Mouse (Mus musculus): ENCODE measurements around the gene 2410004B18Rik. TPM values are rescaled to one million over a fixed set of nuclear protein-coding genes. Genes with fewer than 3 reads are reported as not detected.

2410004B18Rik gene
- polyA plus RNA-seq, 1 experiment from 2014 or later: 50.7 TPM

GRCm38 (mm10) chr3:145971501-145971900 lies 33.7 kb downstream of the 2410004B18Rik start:
- WGBS: 57% methylated on average over 10 of the region's 10 CpGs
- Histone ChIP-seq H3K27me3 (no peaks in the 10 kb centered on the region), H3K27ac (no peak overlapping the region), H3K4me2 (no peak overlapping the region), H3K36me3 (no peaks in the 10 kb centered on the region), H3K9ac (no peak overlapping the region), H3K4me1 (peaks cover 8% of the 10 kb centered on the region; the same call in 1 of the 2 replicates), H3K4me3 (no peak overlapping the region), H3K9me3 (peaks cover 10% of the 10 kb centered on the region; the same call in 1 of the 2 replicates)
- no peak for ATAC-seq (ENCODE audit: insufficient number of reproducible peaks, insufficient read depth, low FRiP score, low TSS enrichment, low read depth)

- no peak for ATAC-seq (ENCODE audit: insufficient number of reproducible peaks, insufficient read depth, low FRiP score, low TSS enrichment, low read depth)
- no peak overlapping the region for H3K27ac ChIP-seq
- WGBS: 76% methylated on average over 7 of the region's 7 CpGs
- H3K36me3 ChIP-seq: no peaks in the 10 kb centered on the region
- H3K4me2 ChIP-seq: no peak overlapping the region
- H3K4me3 ChIP-seq: no peak overlapping the region
- no peaks in the 10 kb centered on the region for H3K27me3 ChIP-seq
- no peak overlapping the region for H3K9ac ChIP-seq
- H3K9me3 ChIP-seq: peaks cover 10% of the 10 kb centered on the region; the same call in 1 of the 2 replicates
- H3K4me1 ChIP-seq: peaks cover 5% of the 10 kb centered on the region; the same call in 1 of the 2 replicates
These were observed 37.2 kb downstream of the 2410004B18Rik start for GRCm38 (mm10) chr3:145974986-145975385.

- no peaks in the 10 kb centered on the region for H3K36me3 ChIP-seq
- 69% methylated on average over 7 of the region's 7 CpGs for WGBS
- no peak overlapping the region for H3K9ac ChIP-seq
- peaks cover 19% of the 10 kb centered on the region for H3K4me1 ChIP-seq
- ATAC-seq (ENCODE audit: insufficient number of reproducible peaks, insufficient read depth, low FRiP score, low TSS enrichment, low read depth): no peak
- H3K27ac ChIP-seq: no peak overlapping the region
- peaks cover 7% of the 10 kb centered on the region; the same call in 1 of the 2 replicates for H3K27me3 ChIP-seq
- H3K4me2 ChIP-seq: no peak overlapping the region
- H3K4me3 ChIP-seq: no peak overlapping the region
- H3K9me3 ChIP-seq: no peaks in the 10 kb centered on the region
These were observed 47.6 kb downstream of the 2410004B18Rik start for GRCm38 (mm10) chr3:145985333-145985925.

- peaks cover 7% of the 10 kb centered on the region; the same call in 1 of the 2 replicates for H3K27me3 ChIP-seq
- 51% methylated on average over 6 of the region's 6 CpGs for WGBS
- no peaks in the 10 kb centered on the region; the same call in 1 of the 2 replicates for H3K36me3 ChIP-seq
- H3K4me3 ChIP-seq: 0 out of 2 replicates have a peak overlapping the region, but pooled peaks have one; percentile 74
- H3K9me3 ChIP-seq: no peaks in the 10 kb centered on the region
- no peak overlapping the region for H3K27ac ChIP-seq
- no peak overlapping the region for H3K9ac ChIP-seq
- ATAC-seq (ENCODE audit: insufficient number of reproducible peaks, insufficient read depth, low FRiP score, low TSS enrichment, low read depth): no peak
- peaks cover 23% of the 10 kb centered on the region for H3K4me1 ChIP-seq
- peak overlapping the region; percentile 87; the same call in 1 of the 2 replicates for H3K4me2 ChIP-seq
These were observed 48.6 kb downstream of the 2410004B18Rik start for GRCm38 (mm10) chr3:145986317-145987001.

- Histone ChIP-seq H3K36me3 (no peaks in the 10 kb centered on the region; the same call in 1 of the 2 replicates), H3K4me2 (peak within 1 kb of the TSS; percentile 87), H3K4me1 (peaks cover 30% of the 10 kb centered on the region), H3K9ac (peak within 1 kb of the TSS; percentile 85), H3K9me3 (no peaks in the 10 kb centered on the region), H3K27ac (peak within 1 kb of the TSS; percentile 92), H3K27me3 (peaks cover 7% of the 10 kb centered on the region; the same call in 1 of the 2 replicates), H3K4me3 (peak within 1 kb of the TSS; percentile 74)
- WGBS: under 1% methylated on average over 64 of the region's 65 CpGs
- ATAC-seq (ENCODE audit: insufficient number of reproducible peaks, insufficient read depth, low FRiP score, low TSS enrichment, low read depth): peak; percentile 90
These were observed 49.6 kb downstream of the 2410004B18Rik start, which contains the start of gene Syde2 for GRCm38 (mm10) chr3:145987268-145987969. Syde2 (plus strand) TSS chr3:145987870.

GRCm38 (mm10) chr3:145987970-145988683 lies 50.3 kb downstream of the 2410004B18Rik start:
- 0% methylated on average over 90 of the region's 101 CpGs for WGBS
- ATAC-seq (ENCODE audit: insufficient number of reproducible peaks, insufficient read depth, low FRiP score, low TSS enrichment, low read depth): peak; percentile 70
- Histone ChIP-seq H3K36me3 (no peaks in the 10 kb centered on the region; the same call in 1 of the 2 replicates), H3K4me3 (peak overlapping the region; percentile 74), H3K9ac (peak overlapping the region; percentile 85), H3K27me3 (peaks cover 7% of the 10 kb centered on the region; the same call in 1 of the 2 replicates), H3K4me1 (peaks cover 37% of the 10 kb centered on the region), H3K27ac (peak overlapping the region; percentile 92), H3K9me3 (no peaks in the 10 kb centered on the region), H3K4me2 (peak overlapping the region; percentile 87)

- Histone ChIP-seq H3K4me3 (peak overlapping the region; percentile 74), H3K36me3 (no peaks in the 10 kb centered on the region; the same call in 1 of the 2 replicates), H3K27ac (peak overlapping the region; percentile 92), H3K9ac (peak overlapping the region; percentile 85), H3K4me2 (peak overlapping the region; percentile 87), H3K27me3 (peaks cover 7% of the 10 kb centered on the region; the same call in 1 of the 2 replicates), H3K9me3 (no peaks in the 10 kb centered on the region), H3K4me1 (peaks cover 42% of the 10 kb centered on the region)
- WGBS: under 1% methylated on average over 45 of the region's 45 CpGs
- ATAC-seq (ENCODE audit: insufficient number of reproducible peaks, insufficient read depth, low FRiP score, low TSS enrichment, low read depth): no peak
These were observed 51.1 kb downstream of the 2410004B18Rik start for GRCm38 (mm10) chr3:145988684-145989575.

GRCm38 (mm10) chr3:145989576-145990081 lies 51.8 kb downstream of the 2410004B18Rik start:
- Histone ChIP-seq H3K4me2 (peak overlapping the region; percentile 87), H3K27ac (no peak overlapping the region), H3K9me3 (no peaks in the 10 kb centered on the region), H3K9ac (peak overlapping the region; percentile 85), H3K36me3 (no peaks in the 10 kb centered on the region; the same call in 1 of the 2 replicates), H3K4me3 (peak overlapping the region; percentile 74), H3K27me3 (peaks cover 7% of the 10 kb centered on the region; the same call in 1 of the 2 replicates), H3K4me1 (peaks cover 35% of the 10 kb centered on the region)
- WGBS: 4% methylated on average over 11 of the region's 11 CpGs
- no peak for ATAC-seq (ENCODE audit: insufficient number of reproducible peaks, insufficient read depth, low FRiP score, low TSS enrichment, low read depth)

GRCm38 (mm10) chr3:145991130-145991529 lies 53.3 kb downstream of the 2410004B18Rik start:
- peak overlapping the region; percentile 39 for H3K4me2 ChIP-seq
- peaks cover 7% of the 10 kb centered on the region; the same call in 1 of the 2 replicates for H3K27me3 ChIP-seq
- ATAC-seq (ENCODE audit: insufficient number of reproducible peaks, insufficient read depth, low FRiP score, low TSS enrichment, low read depth): no peak
- peak overlapping the region; percentile 18 for H3K4me3 ChIP-seq
- H3K27ac ChIP-seq: no peak overlapping the region
- H3K36me3 ChIP-seq: no peaks in the 10 kb centered on the region; the same call in 1 of the 2 replicates
- WGBS: 60% methylated on average over 13 of the region's 13 CpGs
- H3K9me3 ChIP-seq: no peaks in the 10 kb centered on the region
- H3K4me1 ChIP-seq: peaks cover 35% of the 10 kb centered on the region
- H3K9ac ChIP-seq: 0 out of 2 replicates have a peak overlapping the region, but pooled peaks have one; percentile 21
